Mouse (Mus musculus): ENCODE results near the gene Tbl3. TPM values are rescaled to one million over a fixed set of nuclear protein-coding genes. Genes with fewer than 3 reads are reported as not detected.
"Not testable (repeated sequence)": the region's sequence is repeated elsewhere in the genome, so short reads cannot be mapped to it uniquely, and the experiment has no call there.

The Tbl3 gene
- polyA plus RNA-seq, 1 experiment from 2014 or later = 50.1 TPM

DNA sequence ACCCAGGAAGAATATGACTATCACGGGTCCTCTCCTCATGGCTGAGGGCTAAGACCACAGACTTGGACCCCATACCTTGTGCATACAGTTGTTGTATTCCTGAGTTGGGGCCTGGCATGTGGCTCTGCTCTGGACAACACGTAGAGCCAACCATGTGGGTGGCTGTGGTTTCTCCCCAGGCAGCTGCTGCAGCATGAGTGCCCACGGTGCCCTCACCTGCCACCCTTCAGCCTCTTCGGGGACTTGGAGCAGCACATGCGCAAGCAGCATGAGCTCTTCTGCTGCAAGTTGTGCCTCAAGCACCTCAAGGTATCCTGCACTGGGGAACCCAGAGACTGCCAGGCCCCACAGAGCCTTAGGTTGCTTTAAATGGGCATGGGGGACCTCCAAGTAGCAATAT lies 30.6 kb downstream of the Tbl3 start:
- peaks cover 55% of the 10 kb centered on the region for H3K36me3 ChIP-seq (ENCODE audit: control insufficient read depth, insufficient read depth, low read length)
- no peaks in the 10 kb centered on the region for H3K9me3 ChIP-seq (ENCODE audit: control insufficient read depth, low read length)
- no peaks in the 10 kb centered on the region for H3K27me3 ChIP-seq (replicated peaks; ENCODE audit: control insufficient read depth, insufficient read depth, low read length)
- no peak for DNase-seq (ENCODE audit: low spot score)
- H3K4me3 ChIP-seq (ENCODE audit: low read depth, low read length) = no peak overlapping the region
- no peak overlapping the region for H3K4me2 ChIP-seq (ENCODE audit: low read depth, low read length)
- no peak overlapping the region for H3K9ac ChIP-seq (ENCODE audit: low read depth, low read length)
- H3K27ac ChIP-seq (replicated peaks; ENCODE audit: low read depth, low read length) = no peak overlapping the region
- peaks cover 4% of the 10 kb centered on the region; the same call in 1 of the 2 replicates for H3K4me1 ChIP-seq (ENCODE audit: control insufficient read depth, insufficient read depth, low read length)
- no peak for ATAC-seq (ENCODE audit: low read depth)
- WGBS = 91% methylated on average over 5 of the region's 5 CpGs

DNA sequence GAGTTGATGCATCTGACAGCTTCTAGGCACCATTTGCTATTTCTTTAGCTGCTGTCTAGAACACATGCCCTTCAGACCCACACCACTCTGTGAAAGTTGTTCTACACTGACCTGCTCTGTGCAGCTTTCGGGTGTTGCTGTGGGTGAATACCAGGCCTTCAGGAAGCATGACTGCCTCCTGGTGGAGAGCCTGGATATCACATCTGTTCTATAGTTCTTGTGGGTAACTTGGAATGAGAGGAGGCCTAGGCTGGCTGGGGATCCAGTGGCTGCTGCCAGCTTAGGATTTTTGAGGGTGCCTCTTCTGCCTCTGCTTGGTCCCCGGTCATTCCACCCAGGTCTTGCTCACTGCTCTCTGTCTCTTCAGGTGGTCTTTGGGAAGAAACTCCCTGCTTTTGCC lies 31.3 kb downstream of the Tbl3 start:
- H3K4me3 ChIP-seq (ENCODE audit: low read depth, low read length) = no peak overlapping the region
- no peaks in the 10 kb centered on the region for H3K27me3 ChIP-seq (replicated peaks; ENCODE audit: control insufficient read depth, insufficient read depth, low read length)
- peaks cover 11% of the 10 kb centered on the region for H3K4me1 ChIP-seq (ENCODE audit: control insufficient read depth, insufficient read depth, low read length)
- 62% methylated on average over 2 of the region's 2 CpGs for WGBS
- H3K27ac ChIP-seq (replicated peaks; ENCODE audit: low read depth, low read length) = no peak overlapping the region
- DNase-seq (ENCODE audit: low spot score) = peak; percentile 58
- H3K9me3 ChIP-seq (ENCODE audit: control insufficient read depth, low read length) = no peaks in the 10 kb centered on the region
- peaks cover 48% of the 10 kb centered on the region for H3K36me3 ChIP-seq (ENCODE audit: control insufficient read depth, insufficient read depth, low read length)
- H3K9ac ChIP-seq (ENCODE audit: low read depth, low read length) = no peak overlapping the region
- H3K4me2 ChIP-seq (ENCODE audit: low read depth, low read length) = no peak overlapping the region
- peak; percentile 39; the same call in 1 of the 2 replicates for ATAC-seq (ENCODE audit: low read depth)

DNA sequence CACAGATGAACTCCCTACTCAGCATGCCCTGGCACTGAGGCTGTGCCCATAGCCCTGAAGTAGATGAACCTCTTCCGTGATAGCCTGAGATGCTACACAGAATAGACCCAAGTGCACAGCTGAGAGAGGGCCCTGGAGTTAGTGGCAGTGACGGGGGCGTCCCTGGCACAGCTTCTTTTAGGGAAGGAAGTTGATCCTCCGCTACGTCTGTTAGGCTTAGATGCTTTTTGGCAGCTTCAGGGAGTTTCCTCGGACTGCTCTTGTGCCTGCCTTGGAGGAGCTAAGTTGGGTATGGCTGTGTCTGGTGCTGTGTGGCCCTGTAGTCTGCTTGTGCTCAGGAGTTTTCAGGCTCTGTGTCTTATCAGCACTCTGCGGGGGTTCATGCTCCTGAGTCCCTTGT lies 33.2 kb downstream of the Tbl3 start:
- Histone ChIP-seq H3K4me3 (ENCODE audit: low read depth, low read length) (no peak overlapping the region), H3K36me3 (ENCODE audit: control insufficient read depth, insufficient read depth, low read length) (peaks cover 29% of the 10 kb centered on the region), H3K27me3 (replicated peaks; ENCODE audit: control insufficient read depth, insufficient read depth, low read length) (no peaks in the 10 kb centered on the region), H3K9me3 (ENCODE audit: control insufficient read depth, low read length) (no peaks in the 10 kb centered on the region), H3K4me1 (ENCODE audit: control insufficient read depth, insufficient read depth, low read length) (peaks cover 16% of the 10 kb centered on the region), H3K27ac (replicated peaks; ENCODE audit: low read depth, low read length) (no peak overlapping the region), H3K9ac (ENCODE audit: low read depth, low read length) (no peak overlapping the region), H3K4me2 (ENCODE audit: low read depth, low read length) (no peak overlapping the region)
- ATAC-seq (ENCODE audit: low read depth) (no peak), DNase-seq (ENCODE audit: low spot score) (no peak)
- WGBS = 78% methylated on average over 7 of the region's 7 CpGs

DNA sequence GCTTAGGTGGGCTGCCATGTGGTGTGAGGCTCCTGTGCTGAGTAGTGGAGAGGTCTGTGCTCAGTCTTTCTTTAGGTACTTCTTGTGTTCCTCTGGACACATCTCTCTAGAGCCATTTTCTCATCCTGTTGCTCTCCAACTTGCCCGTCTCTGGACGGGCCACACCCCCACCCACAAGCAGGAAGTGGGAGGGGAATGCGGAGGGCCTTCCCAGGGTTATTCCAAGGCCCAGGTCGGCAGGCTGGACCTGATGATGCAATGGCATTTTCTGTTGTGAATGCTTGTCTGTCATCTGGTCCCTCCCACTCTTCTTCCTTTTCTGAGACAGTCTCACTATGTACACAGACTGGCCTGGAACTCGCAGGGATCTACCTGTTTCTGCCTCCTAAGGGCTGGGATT lies 35.3 kb downstream of the Tbl3 start:
- no peak overlapping the region for H3K27ac ChIP-seq (replicated peaks; ENCODE audit: low read depth, low read length)
- peaks cover 21% of the 10 kb centered on the region for H3K4me1 ChIP-seq (ENCODE audit: control insufficient read depth, insufficient read depth, low read length)

DNA sequence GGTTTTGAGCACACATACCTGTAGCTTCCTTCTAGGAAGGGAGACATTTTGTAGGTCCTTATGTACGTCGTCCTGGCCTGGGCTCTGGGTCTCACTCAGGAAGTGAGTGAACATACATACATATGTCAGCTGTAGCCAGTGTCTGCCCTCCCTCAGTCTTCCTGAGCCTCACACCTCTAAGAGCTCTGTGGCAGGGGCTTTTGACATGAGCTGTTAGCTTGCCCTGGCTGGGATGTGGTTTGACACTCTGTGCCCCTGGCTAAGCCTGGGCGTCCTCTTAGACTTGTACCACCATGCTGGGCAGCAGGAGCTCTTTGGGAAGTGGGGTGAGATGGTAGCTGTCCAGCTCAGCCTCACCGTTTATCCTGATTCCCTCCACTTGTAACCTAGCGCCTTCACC lies 36.1 kb downstream of the Tbl3 start:
- DNase-seq (ENCODE audit: low spot score) = no peak
- Histone ChIP-seq H3K4me1 (ENCODE audit: control insufficient read depth, insufficient read depth, low read length) (peaks cover 21% of the 10 kb centered on the region), H3K9me3 (ENCODE audit: control insufficient read depth, low read length) (no peaks in the 10 kb centered on the region), H3K9ac (ENCODE audit: low read depth, low read length) (peak overlapping the region; percentile 98), H3K27me3 (replicated peaks; ENCODE audit: control insufficient read depth, insufficient read depth, low read length) (no peaks in the 10 kb centered on the region), H3K27ac (replicated peaks; ENCODE audit: low read depth, low read length) (no peak overlapping the region), H3K4me2 (ENCODE audit: low read depth, low read length) (peak overlapping the region; percentile 84), H3K4me3 (ENCODE audit: low read depth, low read length) (no peak overlapping the region), H3K36me3 (ENCODE audit: control insufficient read depth, insufficient read depth, low read length) (no peaks in the 10 kb centered on the region)
- no peak for ATAC-seq (ENCODE audit: low read depth)
- WGBS = 55% methylated on average over 5 of the region's 5 CpGs

More for the DNA sequence above, 35.3 kb downstream of the Tbl3 start:
- Histone ChIP-seq H3K27me3 (replicated peaks; ENCODE audit: control insufficient read depth, insufficient read depth, low read length) (no peaks in the 10 kb centered on the region), H3K4me2 (ENCODE audit: low read depth, low read length) (peak overlapping the region; percentile 24; the same call in 1 of the 2 replicates), H3K36me3 (ENCODE audit: control insufficient read depth, insufficient read depth, low read length) (peaks cover 8% of the 10 kb centered on the region), H3K9ac (ENCODE audit: low read depth, low read length) (peak overlapping the region; percentile 98; the same call in 1 of the 2 replicates), H3K4me3 (ENCODE audit: low read depth, low read length) (no peak overlapping the region), H3K9me3 (ENCODE audit: control insufficient read depth, low read length) (no peaks in the 10 kb centered on the region)
- WGBS = 26% methylated on average over 5 of the region's 5 CpGs
- ATAC-seq (ENCODE audit: low read depth) (no peak), DNase-seq (ENCODE audit: low spot score) (peak; percentile 39)

DNA sequence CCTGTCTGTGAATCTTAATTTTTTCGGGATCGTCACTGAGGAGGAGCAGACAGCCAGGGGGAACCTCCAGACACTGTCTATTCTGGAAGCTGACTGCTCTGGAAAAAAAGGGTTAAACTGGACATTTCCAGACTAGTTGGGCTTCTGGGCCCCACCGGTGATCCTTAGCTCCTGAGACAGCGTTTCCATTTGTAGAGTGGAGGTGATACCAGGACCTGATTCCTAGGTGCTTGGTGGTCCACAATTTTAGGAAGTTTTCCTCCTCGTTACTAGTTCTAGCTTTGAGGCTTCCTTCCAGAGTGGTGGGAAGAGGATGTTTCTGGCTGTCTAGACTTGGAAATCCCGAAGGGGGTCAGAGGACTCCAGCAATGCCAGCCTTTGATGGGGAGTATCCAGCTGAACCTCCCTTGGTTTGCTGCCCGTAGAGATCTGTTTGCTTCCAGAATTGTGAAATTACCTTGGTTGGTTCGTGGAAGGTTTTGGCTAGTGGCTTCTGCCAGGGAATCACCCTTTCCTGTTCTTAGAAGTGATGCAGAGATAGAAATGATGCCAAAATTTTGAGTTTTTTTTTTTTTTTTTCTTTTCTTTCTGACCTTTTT lies 37.1 kb downstream of the Tbl3 start:
- Histone ChIP-seq H3K27ac (replicated peaks; ENCODE audit: low read depth, low read length) (0 out of 2 replicates have a peak overlapping the region, but pooled peaks have one; percentile 86), H3K4me3 (ENCODE audit: low read depth, low read length) (peak overlapping the region; percentile 99), H3K4me1 (ENCODE audit: control insufficient read depth, insufficient read depth, low read length) (peaks cover 21% of the 10 kb centered on the region), H3K36me3 (ENCODE audit: control insufficient read depth, insufficient read depth, low read length) (no peaks in the 10 kb centered on the region), H3K9me3 (ENCODE audit: control insufficient read depth, low read length) (no peaks in the 10 kb centered on the region), H3K4me2 (ENCODE audit: low read depth, low read length) (peak overlapping the region; percentile 84), H3K9ac (ENCODE audit: low read depth, low read length) (peak overlapping the region; percentile 98), H3K27me3 (replicated peaks; ENCODE audit: control insufficient read depth, insufficient read depth, low read length) (no peaks in the 10 kb centered on the region)
- no peak for ATAC-seq (ENCODE audit: low read depth)
- WGBS = 8% methylated on average over 8 of the region's 8 CpGs
- no peak for DNase-seq (ENCODE audit: low spot score)

DNA sequence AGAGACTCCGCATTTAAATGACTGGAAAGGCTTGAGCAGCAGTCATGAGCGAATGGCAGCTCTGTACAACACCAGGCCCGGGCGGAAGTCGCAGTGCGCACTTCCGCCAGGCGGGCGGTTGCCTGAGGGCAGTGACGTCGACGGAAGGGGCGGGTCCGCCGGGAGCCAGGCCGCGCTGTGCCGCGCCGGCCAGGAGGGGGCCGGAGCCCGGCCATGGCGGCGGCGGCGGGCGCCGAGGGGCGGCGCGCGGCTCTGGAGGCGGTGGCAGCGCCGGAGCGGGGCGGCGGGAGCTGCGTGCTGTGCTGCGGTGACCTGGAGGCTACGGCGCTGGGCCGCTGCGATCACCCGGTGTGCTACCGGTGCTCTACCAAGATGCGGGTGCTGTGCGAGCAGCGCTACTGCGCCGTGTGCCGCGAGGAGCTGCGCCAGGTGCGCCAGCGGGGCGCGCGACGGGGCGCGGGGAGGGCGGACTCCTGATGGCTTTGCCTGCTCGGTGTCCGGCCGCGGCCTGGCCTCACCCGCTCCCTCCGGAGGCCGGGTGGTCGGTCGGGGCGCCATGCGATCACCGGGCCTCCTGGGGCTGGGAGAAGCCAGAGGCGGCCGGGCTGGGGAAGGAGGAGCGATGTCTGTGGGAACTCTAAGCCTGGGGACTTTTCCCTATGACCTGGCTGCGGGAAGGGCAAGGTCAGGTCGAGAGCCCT lies 37.8 kb downstream of the Tbl3 start, which contains the start of gene Zfp598:
Gene Zfp598 (plus strand): TSS at position 143 of the 701 bp plus-strand sequence.
- Histone ChIP-seq H3K4me2 (ENCODE audit: low read depth, low read length) (peak within 1 kb of the TSS; percentile 84), H3K4me3 (ENCODE audit: low read depth, low read length) (peak within 1 kb of the TSS; percentile 99), H3K27me3 (replicated peaks; ENCODE audit: control insufficient read depth, insufficient read depth, low read length) (no peaks in the 10 kb centered on the region), H3K4me1 (ENCODE audit: control insufficient read depth, insufficient read depth, low read length) (peaks cover 21% of the 10 kb centered on the region), H3K36me3 (ENCODE audit: control insufficient read depth, insufficient read depth, low read length) (no peaks in the 10 kb centered on the region), H3K9me3 (ENCODE audit: control insufficient read depth, low read length) (no peaks in the 10 kb centered on the region), H3K27ac (replicated peaks; ENCODE audit: low read depth, low read length) (peak within 1 kb of the TSS; percentile 86), H3K9ac (ENCODE audit: low read depth, low read length) (peak within 1 kb of the TSS; percentile 98)
- DNase-seq (ENCODE audit: low spot score) (peak; percentile 96), ATAC-seq (ENCODE audit: low read depth) (peak; percentile 99)
- 0% methylated on average over 33 of the region's 80 CpGs for WGBS

DNA sequence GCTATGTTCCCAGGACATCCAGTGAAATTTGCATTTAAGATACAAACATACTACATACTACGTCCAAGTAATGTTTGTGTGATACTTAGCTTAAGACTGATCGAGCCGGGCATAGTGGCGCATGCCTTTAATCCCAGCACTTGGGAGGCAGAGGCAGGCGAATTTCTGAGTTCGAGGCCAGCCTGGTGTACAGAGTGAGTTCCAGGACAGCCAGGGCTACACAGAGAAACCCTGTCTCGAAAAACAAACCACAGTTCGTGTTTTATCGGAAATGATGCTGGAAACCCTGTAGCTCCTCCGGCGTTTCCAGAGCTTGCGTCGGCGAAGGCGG lies 38.3 kb downstream of the Tbl3 start:
- peak; percentile 9 for ATAC-seq (ENCODE audit: low read depth)

More for the DNA sequence above, 38.3 kb downstream of the Tbl3 start:
- H3K9me3 ChIP-seq (ENCODE audit: control insufficient read depth, low read length); H3K27me3 ChIP-seq (replicated peaks; ENCODE audit: control insufficient read depth, insufficient read depth, low read length); DNase-seq (ENCODE audit: low spot score); H3K36me3 ChIP-seq (ENCODE audit: control insufficient read depth, insufficient read depth, low read length): not testable (repeated sequence)
- 12% methylated on average over 15 of the region's 15 CpGs for WGBS
- peak overlapping the region; percentile 98 for H3K9ac ChIP-seq (ENCODE audit: low read depth, low read length)
- peak overlapping the region; percentile 84 for H3K4me2 ChIP-seq (ENCODE audit: low read depth, low read length)
- peak overlapping the region; percentile 99 for H3K4me3 ChIP-seq (ENCODE audit: low read depth, low read length)
- H3K27ac ChIP-seq (replicated peaks; ENCODE audit: low read depth, low read length) = peak overlapping the region; percentile 86
- H3K4me1 ChIP-seq (ENCODE audit: control insufficient read depth, insufficient read depth, low read length) = peaks cover 21% of the 10 kb centered on the region

Measured in embryonic facial prominence, embryonic 14.5 days (tissue).